8 mouse cellular contexts compared by ENCODE assay signal in genomic region chr6:128362381-128363006, GRCm38 (mm10). TPM values are rescaled to one million over a fixed set of nuclear protein-coding genes. Genes with fewer than 3 reads are reported as not detected.
DNase-seq lines count a peak whose midpoint lies in the region; ATAC-seq and TF ChIP-seq lines count a peak whose summit lies in the region.

Gene Rhno1 (minus strand): TSS chr6:128362911.
Gene Foxm1 (plus strand): TSS chr6:128362967.

- H3K27ac ChIP-seq in ES-Bruce4 (ENCODE audit: insufficient read depth, low read length), result peak within 1 kb of the TSS; percentile 80
- peak within 1 kb of the TSS; percentile 92 for H3K27ac ChIP-seq in forebrain, embryonic 13.5 days
- H3K27ac ChIP-seq in liver, postnatal 0 days (ENCODE audit: low read depth), result peak within 1 kb of the TSS; percentile 94
- H3K27ac ChIP-seq in neural tube, embryonic 13.5 days (replicated peaks), result peak within 1 kb of the TSS; percentile 90
- peak within 1 kb of the TSS; percentile 65 for H3K27ac ChIP-seq in testis, adult 2 months (ENCODE audit: control insufficient read depth, insufficient read depth, low read depth, low read length)

- ATAC-seq in cerebellum, adult (ENCODE audit: insufficient number of reproducible peaks, low FRiP score, low TSS enrichment), result peak; percentile 83
- peak; percentile 90 for ATAC-seq in forebrain, embryonic 13.5 days
- ATAC-seq in liver, postnatal 0 days, result peak; percentile 90
- peak; percentile 91 for ATAC-seq in neural tube, embryonic 13.5 days (ENCODE audit: low read depth)

- H3K36me3 ChIP-seq in ES-Bruce4 (ENCODE audit: control insufficient read depth, insufficient read depth, low read length, poor library complexity, severe bottlenecking), result peaks cover 29% of the 10 kb centered on the region
- H3K36me3 ChIP-seq in forebrain, embryonic 13.5 days (ENCODE audit: poor library complexity, severe bottlenecking), result peaks cover 35% of the 10 kb centered on the region
- peaks cover 28% of the 10 kb centered on the region for H3K36me3 ChIP-seq in liver, postnatal 0 days (replicated peaks; ENCODE audit: insufficient read depth, low read length)
- peaks cover 24% of the 10 kb centered on the region for H3K36me3 ChIP-seq in neural tube, embryonic 13.5 days
- no peaks in the 10 kb centered on the region; the same call in 1 of the 2 replicates for H3K36me3 ChIP-seq in testis, adult 2 months (ENCODE audit: control insufficient read depth, insufficient read depth, low read length)

- H3K4me1 ChIP-seq in ES-Bruce4 (ENCODE audit: control insufficient read depth, insufficient read depth, low read length), result no peaks in the 10 kb centered on the region
- peaks cover 51% of the 10 kb centered on the region for H3K4me1 ChIP-seq in forebrain, embryonic 13.5 days
- H3K4me1 ChIP-seq in liver, postnatal 0 days (ENCODE audit: insufficient read depth), result peaks cover 19% of the 10 kb centered on the region
- H3K4me1 ChIP-seq in neural tube, embryonic 13.5 days (replicated peaks), result peaks cover 31% of the 10 kb centered on the region
- peaks cover 4% of the 10 kb centered on the region for H3K4me1 ChIP-seq in testis, adult 2 months (ENCODE audit: control insufficient read depth, insufficient read depth, low read length)

- no peaks in the 10 kb centered on the region for H3K27me3 ChIP-seq in ES-Bruce4 (ENCODE audit: control insufficient read depth, insufficient read depth, low read length, poor library complexity, severe bottlenecking)
- no peaks in the 10 kb centered on the region for H3K27me3 ChIP-seq in forebrain, embryonic 13.5 days
- no peaks in the 10 kb centered on the region for H3K27me3 ChIP-seq in liver, postnatal 0 days (ENCODE audit: insufficient read depth, low read length)
- no peaks in the 10 kb centered on the region for H3K27me3 ChIP-seq in neural tube, embryonic 13.5 days
- H3K27me3 ChIP-seq in testis, adult 2 months (ENCODE audit: control insufficient read depth, insufficient read depth, low read length), result no peaks in the 10 kb centered on the region

- no peak for TF ChIP-seq EP300 in ES-Bruce4 (IDR thresholded peaks at IDR 0.05; ENCODE audit: insufficient read depth, low read depth, low read length)
- TF ChIP-seq EP300 in liver, postnatal 0 days (IDR thresholded peaks at IDR 0.05; ENCODE audit: low read depth), result no peak

- TF ChIP-seq CTCF in ES-Bruce4 (IDR thresholded peaks at IDR 0.05; ENCODE audit: low read depth, low read length), result no peak
- TF ChIP-seq CTCF in liver, postnatal 0 days (IDR thresholded peaks at IDR 0.05; ENCODE audit: low read depth), result no peak
- TF ChIP-seq CTCF in testis, adult 2 months (IDR thresholded peaks at IDR 0.05; ENCODE audit: control insufficient read depth, insufficient read depth, insufficient replicate concordance, low read depth, low read length), result no peak

- no peak for TF ChIP-seq POLR2A in ES-Bruce4 (IDR thresholded peaks at IDR 0.05; ENCODE audit: insufficient read depth, low read length)
- TF ChIP-seq POLR2A in testis, adult 2 months (IDR thresholded peaks at IDR 0.05; ENCODE audit: control insufficient read depth, low read depth, low read length), result peak; percentile 53; the same call in 1 of the 2 replicates

- intact Hi-C loops in heart, postnatal 10 days (cut with DNase I), result no loop called here

- peak within 1 kb of the TSS; percentile 99 for H3K4me3 ChIP-seq in ES-Bruce4 (ENCODE audit: low read depth, low read length)
- H3K4me3 ChIP-seq in forebrain, embryonic 13.5 days, result peak within 1 kb of the TSS; percentile 93
- H3K4me3 ChIP-seq in liver, postnatal 0 days (ENCODE audit: low read depth, low read length), result peak within 1 kb of the TSS; percentile 96
- H3K4me3 ChIP-seq in neural tube, embryonic 13.5 days, result peak within 1 kb of the TSS; percentile 81
- H3K4me3 ChIP-seq in testis, adult 2 months (ENCODE audit: control insufficient read depth, low read depth, low read length), result peak within 1 kb of the TSS; percentile 83

- H3K9ac ChIP-seq in ES-Bruce4 (ENCODE audit: low read depth, poor library complexity, severe bottlenecking), result peak within 1 kb of the TSS; percentile 98
- H3K9ac ChIP-seq in forebrain, embryonic 13.5 days, result peak within 1 kb of the TSS; percentile 93
- peak within 1 kb of the TSS; percentile 97 for H3K9ac ChIP-seq in liver, postnatal 0 days (replicated peaks)
- peak within 1 kb of the TSS; percentile 87 for H3K9ac ChIP-seq in neural tube, embryonic 13.5 days

- WGBS in forebrain, embryonic 13.5 days, result under 1% methylated on average over 63 of the region's 76 CpGs
- WGBS in liver, postnatal 0 days (ENCODE audit: insufficient replicate concordance), result under 1% methylated on average over 35 of the region's 76 CpGs
- under 1% methylated on average over 54 of the region's 76 CpGs for WGBS in neural tube, embryonic 13.5 days

- peak; percentile 90 to 91 for DNase-seq in heart, postnatal 10 days
- peak; percentile 90 to 94 for DNase-seq in kidney, postnatal 4 days
- DNase-seq in liver, postnatal 0 days, result peak; percentile 90

- no peaks in the 10 kb centered on the region for H3K9me3 ChIP-seq in ES-Bruce4 (replicated peaks; ENCODE audit: control insufficient read depth, insufficient read depth, low read length, poor library complexity, severe bottlenecking)
- no peaks in the 10 kb centered on the region for H3K9me3 ChIP-seq in forebrain, embryonic 13.5 days (replicated peaks)
- H3K9me3 ChIP-seq in liver, postnatal 0 days (ENCODE audit: low read length), result no peaks in the 10 kb centered on the region
- no peaks in the 10 kb centered on the region for H3K9me3 ChIP-seq in neural tube, embryonic 13.5 days

- H3K4me2 ChIP-seq in forebrain, embryonic 13.5 days, result peak within 1 kb of the TSS; percentile 91
- H3K4me2 ChIP-seq in liver, postnatal 0 days (ENCODE audit: low read depth, low read length), result peak within 1 kb of the TSS; percentile 97
- peak within 1 kb of the TSS; percentile 98 for H3K4me2 ChIP-seq in neural tube, embryonic 13.5 days

RNA-seq across cellular contexts. Expression of gene Rhno1, which starts in this region (rescaled TPM):
- 65.0 and 71.9 TPM in 2 replicates for polyA plus RNA-seq in ES-Bruce4 (2011; ENCODE audit: insufficient read depth, insufficient read length, low read depth, missing spikeins)
- 180 TPM in 2 replicates for polyA plus RNA-seq in forebrain, embryonic 13.5 days (2015; fragmentation: Nextera tagmentation; extraction: Ambion mirVana)
- 10 to 100 TPM; 14.7 to 15.3 TPM for total RNA-seq in heart, postnatal 10 days (2021)
- 30.0 and 31.3 TPM in 2 replicates for polyA plus RNA-seq in liver, postnatal 0 days (2015; fragmentation: Nextera tagmentation; extraction: Ambion mirVana)
- 101 and 115 TPM in 2 replicates for polyA plus RNA-seq in neural tube, embryonic 13.5 days (2015; fragmentation: Nextera tagmentation; extraction: Ambion mirVana)
- polyA plus RNA-seq in testis, adult 2 months (2012; rRNA removed), result 41.5 and 47.9 TPM in 2 replicates

RNA-seq across cellular contexts. Expression of gene Foxm1, which starts in this region (rescaled TPM):
- polyA plus RNA-seq in ES-Bruce4 (2011; ENCODE audit: insufficient read depth, insufficient read length, low read depth, missing spikeins), result 68.7 and 69.2 TPM in 2 replicates
- 42.5 and 44.0 TPM in 2 replicates for polyA plus RNA-seq in forebrain, embryonic 13.5 days (2015; fragmentation: Nextera tagmentation; extraction: Ambion mirVana)
- total RNA-seq in heart, postnatal 10 days (2021), result 10 to 100 TPM; 10.4 to 14.1 TPM
- 5.5 and 5.7 TPM in 2 replicates for polyA plus RNA-seq in liver, postnatal 0 days (2015; fragmentation: Nextera tagmentation; extraction: Ambion mirVana)
- 7.2 and 9.4 TPM in 2 replicates for polyA plus RNA-seq in neural tube, embryonic 13.5 days (2015; fragmentation: Nextera tagmentation; extraction: Ambion mirVana)
- polyA plus RNA-seq in testis, adult 2 months (2012; rRNA removed), result 126 and 128 TPM in 2 replicates

Comparison
In these comparisons a context has a peak if more than half of its experiments do, and no peak if none do; other contexts are left out.
1. Peak in every context shown above with its lines: DNase-seq, ATAC-seq, H3K4me3 ChIP-seq and H3K27ac ChIP-seq.